Mouse (Mus musculus): ENCODE results near the gene Dimt1. TPM values are rescaled to one million over a fixed set of nuclear protein-coding genes. Genes with fewer than 3 reads are reported as not detected.
A peak's percentile ranks its signal among the peaks of the same experiment; 100 is the strongest.
"Not testable (repeated sequence)": the region's sequence is repeated elsewhere in the genome, so short reads cannot be mapped to it uniquely, and the experiment has no call there.

Gene Dimt1
- total and polyA plus RNA-seq, 2 experiments: 3.4 to 4.4 TPM

GRCm38 (mm10) chr13:106913125-106913736 lies 33.7 kb upstream of the Dimt1 start:
- 86% methylated on average over 3 of the region's 3 CpGs for WGBS
- Histone ChIP-seq H3K9ac (ENCODE audit: low read depth, low read length) (no peak overlapping the region), H3K36me3 (ENCODE audit: control insufficient read depth, insufficient read depth, low read length) (peaks cover 17% of the 10 kb centered on the region), H3K79me2 (ENCODE audit: control insufficient read depth, insufficient read depth, low read length) (no peaks in the 10 kb centered on the region), H3K27ac (replicated peaks; ENCODE audit: insufficient read depth, low read depth, low read length) (no peak overlapping the region), H3K4me1 (ENCODE audit: control insufficient read depth, insufficient read depth, low read length) (no peaks in the 10 kb centered on the region), H3K27me3 (ENCODE audit: control insufficient read depth, insufficient read depth, low read length) (no peaks in the 10 kb centered on the region), H3K4me3 (ENCODE audit: insufficient read depth, low read depth, low read length) (no peak overlapping the region)
- no peak for DNase-seq (ENCODE audit: extremely low read depth, low read depth, low spot score)
- no peak for TF ChIP-seq CTCF (IDR thresholded peaks at IDR 0.05; ENCODE audit: low read depth, low read length)
- TF ChIP-seq POLR2A (IDR thresholded peaks at IDR 0.05; ENCODE audit: extremely low read depth, insufficient read depth, low read length): no peak

- H3K9ac ChIP-seq (ENCODE audit: low read depth, low read length): no peak overlapping the region
- H3K27ac ChIP-seq (replicated peaks; ENCODE audit: insufficient read depth, low read depth, low read length): no peak overlapping the region
- peaks cover 4% of the 10 kb centered on the region; the same call in 1 of the 2 replicates for H3K36me3 ChIP-seq (ENCODE audit: control insufficient read depth, insufficient read depth, low read length)
- WGBS: 71% methylated on average over 7 of the region's 7 CpGs
- no peaks in the 10 kb centered on the region for H3K27me3 ChIP-seq (ENCODE audit: control insufficient read depth, insufficient read depth, low read length)
- no peak overlapping the region for H3K4me3 ChIP-seq (ENCODE audit: insufficient read depth, low read depth, low read length)
- no peak for DNase-seq (ENCODE audit: extremely low read depth, low read depth, low spot score)
- no peaks in the 10 kb centered on the region for H3K79me2 ChIP-seq (ENCODE audit: control insufficient read depth, insufficient read depth, low read length)
- H3K4me1 ChIP-seq (ENCODE audit: control insufficient read depth, insufficient read depth, low read length): no peaks in the 10 kb centered on the region
- TF ChIP-seq CTCF (IDR thresholded peaks at IDR 0.05; ENCODE audit: low read depth, low read length) (peak; percentile 22; the same call in 1 of the 2 replicates), POLR2A (IDR thresholded peaks at IDR 0.05; ENCODE audit: extremely low read depth, insufficient read depth, low read length) (no peak)
Measured at GRCm38 (mm10) chr13:106918322-106919050, 28.4 kb upstream of the Dimt1 start.

- not testable (repeated sequence) for H3K4me3 ChIP-seq (ENCODE audit: insufficient read depth, low read depth, low read length); H3K9ac ChIP-seq (ENCODE audit: low read depth, low read length)
- WGBS: 88% methylated on average over 3 of the region's 3 CpGs
Measured at GRCm38 (mm10) chr13:106925921-106926320, 21.0 kb upstream of the Dimt1 start.

GRCm38 (mm10) chr13:106928296-106928695 lies 18.6 kb upstream of the Dimt1 start:
- Histone ChIP-seq H3K27me3 (ENCODE audit: control insufficient read depth, insufficient read depth, low read length) (no peaks in the 10 kb centered on the region), H3K36me3 (ENCODE audit: control insufficient read depth, insufficient read depth, low read length) (peaks cover 6% of the 10 kb centered on the region; the same call in 1 of the 2 replicates), H3K4me3 (ENCODE audit: insufficient read depth, low read depth, low read length) (no peak overlapping the region), H3K9ac (ENCODE audit: low read depth, low read length) (no peak overlapping the region), H3K4me1 (ENCODE audit: control insufficient read depth, insufficient read depth, low read length) (no peaks in the 10 kb centered on the region), H3K79me2 (ENCODE audit: control insufficient read depth, insufficient read depth, low read length) (no peaks in the 10 kb centered on the region; the same call in 1 of the 2 replicates), H3K27ac (replicated peaks; ENCODE audit: insufficient read depth, low read depth, low read length) (no peak overlapping the region)
- 81% methylated on average over 4 of the region's 4 CpGs for WGBS
- DNase-seq (ENCODE audit: extremely low read depth, low read depth, low spot score): no peak
- TF ChIP-seq CTCF (IDR thresholded peaks at IDR 0.05; ENCODE audit: low read depth, low read length): no peak
- no peak for TF ChIP-seq POLR2A (IDR thresholded peaks at IDR 0.05; ENCODE audit: extremely low read depth, insufficient read depth, low read length)

More at GRCm38 (mm10) chr13:106925921-106926320, 21.0 kb upstream of the Dimt1 start:
- not testable (repeated sequence) for H3K27me3 ChIP-seq (ENCODE audit: control insufficient read depth, insufficient read depth, low read length); H3K4me1 ChIP-seq (ENCODE audit: control insufficient read depth, insufficient read depth, low read length); DNase-seq (ENCODE audit: extremely low read depth, low read depth, low spot score); H3K27ac ChIP-seq (replicated peaks; ENCODE audit: insufficient read depth, low read depth, low read length); H3K79me2 ChIP-seq (ENCODE audit: control insufficient read depth, insufficient read depth, low read length)
- H3K36me3 ChIP-seq (ENCODE audit: control insufficient read depth, insufficient read depth, low read length): peaks cover 10% of the 10 kb centered on the region; the same call in 1 of the 2 replicates

- Histone ChIP-seq H3K4me1 (ENCODE audit: control insufficient read depth, insufficient read depth, low read length) (no peaks in the 10 kb centered on the region), H3K27ac (replicated peaks; ENCODE audit: insufficient read depth, low read depth, low read length) (no peak overlapping the region), H3K79me2 (ENCODE audit: control insufficient read depth, insufficient read depth, low read length) (no peaks in the 10 kb centered on the region; the same call in 1 of the 2 replicates), H3K36me3 (ENCODE audit: control insufficient read depth, insufficient read depth, low read length) (peaks cover 4% of the 10 kb centered on the region; the same call in 1 of the 2 replicates), H3K9ac (ENCODE audit: low read depth, low read length) (no peak overlapping the region), H3K27me3 (ENCODE audit: control insufficient read depth, insufficient read depth, low read length) (no peaks in the 10 kb centered on the region), H3K4me3 (ENCODE audit: insufficient read depth, low read depth, low read length) (no peak overlapping the region)
- TF ChIP-seq CTCF (IDR thresholded peaks at IDR 0.05; ENCODE audit: low read depth, low read length) (no peak), POLR2A (IDR thresholded peaks at IDR 0.05; ENCODE audit: extremely low read depth, insufficient read depth, low read length) (no peak)
- WGBS: 66% methylated on average over 2 of the region's 2 CpGs
- DNase-seq (ENCODE audit: extremely low read depth, low read depth, low spot score): no peak
Measured at GRCm38 (mm10) chr13:106929201-106929600, 17.7 kb upstream of the Dimt1 start.

GRCm38 (mm10) chr13:106935871-106936255 lies 11.1 kb upstream of the Dimt1 start:
- Histone ChIP-seq H3K4me1 (ENCODE audit: control insufficient read depth, insufficient read depth, low read length) (no peaks in the 10 kb centered on the region), H3K27me3 (ENCODE audit: control insufficient read depth, insufficient read depth, low read length) (no peaks in the 10 kb centered on the region), H3K36me3 (ENCODE audit: control insufficient read depth, insufficient read depth, low read length) (no peaks in the 10 kb centered on the region), H3K27ac (replicated peaks; ENCODE audit: insufficient read depth, low read depth, low read length) (no peak overlapping the region), H3K79me2 (ENCODE audit: control insufficient read depth, insufficient read depth, low read length) (peaks cover 10% of the 10 kb centered on the region; the same call in 1 of the 2 replicates), H3K9ac (ENCODE audit: low read depth, low read length) (peak overlapping the region; percentile 73; the same call in 1 of the 2 replicates), H3K4me3 (ENCODE audit: insufficient read depth, low read depth, low read length) (peak overlapping the region; percentile 77)
- DNase-seq (ENCODE audit: extremely low read depth, low read depth, low spot score): no peak
- 3% methylated on average over 9 of the region's 9 CpGs for WGBS
- TF ChIP-seq POLR2A (IDR thresholded peaks at IDR 0.05; ENCODE audit: extremely low read depth, insufficient read depth, low read length) (no peak), CTCF (IDR thresholded peaks at IDR 0.05; ENCODE audit: low read depth, low read length) (no peak)

All from liver, adult 2 months (tissue).